Mouse (Mus musculus): Measurements from ENCODE around the gene Gramd4. TPM values are rescaled to one million over a fixed set of nuclear protein-coding genes. Genes with fewer than 3 reads are reported as not detected.
"Not testable (repeated sequence)": the region's sequence is repeated elsewhere in the genome, so short reads cannot be mapped to it uniquely, and the experiment has no call there.

Gene Gramd4
- total RNA-seq, 2 experiments from 2014 or later, result 35.3 to 40.2 TPM

DNA sequence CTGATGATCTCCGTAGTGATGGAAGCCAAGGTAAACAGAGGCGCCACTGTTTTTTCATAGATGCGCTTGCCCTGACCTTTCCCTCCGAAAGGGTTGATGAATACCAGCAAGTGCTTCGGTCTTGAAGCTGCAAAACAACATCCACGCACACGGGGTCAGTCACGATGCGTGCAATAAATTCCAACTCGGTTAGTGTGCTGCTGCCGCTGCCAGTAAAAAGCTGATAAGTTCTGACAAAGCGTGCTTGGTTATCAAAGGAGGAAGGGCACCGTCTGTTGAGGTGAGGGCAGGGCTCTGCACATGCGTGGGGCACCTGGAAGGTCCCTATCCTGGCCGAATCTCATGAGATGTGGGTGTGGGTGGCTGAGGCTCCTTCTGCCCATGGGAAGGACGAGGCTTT, 101.6 kb downstream of the Gramd4 start:
- DNase-seq (ENCODE audit: low spot score in 2 of 2), result no peak

DNA sequence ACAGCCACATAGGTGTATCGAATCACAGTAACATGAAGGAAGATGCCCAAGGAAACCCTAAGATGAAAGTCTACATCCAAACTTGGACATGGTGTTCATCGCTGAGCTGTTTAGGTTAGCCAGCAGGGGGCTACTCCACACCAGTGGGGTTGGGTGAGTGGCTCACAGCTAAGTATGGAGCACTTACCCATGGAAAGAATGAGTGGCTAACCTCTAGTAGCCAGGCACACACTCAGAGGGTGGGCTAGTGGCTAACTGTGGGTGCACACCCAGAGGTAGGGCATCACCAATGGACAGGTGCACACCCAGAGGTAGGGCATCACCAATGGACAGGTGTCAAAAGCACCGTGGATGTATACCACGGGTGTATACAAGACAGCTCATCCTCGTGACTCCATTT, 102.2 kb downstream of the Gramd4 start:
- DNase-seq (ENCODE audit: low spot score in 2 of 2), result no peak

DNA sequence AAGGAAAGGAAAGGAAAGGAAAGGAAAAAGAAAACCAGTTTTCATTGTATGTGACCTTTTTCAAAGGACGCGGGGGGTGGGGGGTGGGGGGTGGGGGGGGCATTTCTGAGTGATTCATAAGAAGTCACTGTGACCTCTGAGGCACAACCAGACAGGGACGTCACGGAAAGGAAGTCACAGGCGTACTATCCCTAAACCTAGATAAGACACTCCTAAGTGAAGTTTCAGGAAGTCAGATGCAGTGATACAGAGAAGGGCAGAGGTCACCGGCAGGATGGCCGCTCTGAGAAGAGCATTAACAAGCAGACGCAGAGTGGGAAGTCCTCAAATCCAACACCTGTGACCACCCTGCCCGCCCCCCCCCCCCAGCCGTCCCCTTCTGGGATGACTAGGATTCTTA, 103.4 kb downstream of the Gramd4 start:
- DNase-seq (ENCODE audit: low spot score in 2 of 2), result no peak

DNA sequence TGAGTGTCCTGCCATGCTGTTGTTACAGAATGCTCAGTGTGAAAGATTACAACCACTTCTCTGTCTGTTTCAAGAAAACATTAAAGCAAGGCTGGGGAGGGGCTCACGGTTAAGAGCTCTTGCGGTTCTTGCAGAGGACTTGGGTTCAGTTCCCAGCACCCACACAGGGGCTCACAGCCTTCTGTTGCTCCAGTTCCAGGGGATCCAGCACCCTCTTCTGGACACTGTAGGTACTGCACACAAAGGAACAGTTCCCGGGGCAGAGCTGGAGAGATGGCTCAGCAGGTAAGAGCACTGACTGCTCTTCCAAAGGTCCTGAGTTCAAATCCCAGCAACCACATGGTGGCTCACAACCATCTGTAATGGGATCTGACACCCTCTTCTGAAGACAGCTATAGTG, 104.3 kb downstream of the Gramd4 start:
- not testable (repeated sequence) for DNase-seq (ENCODE audit: low spot score in 2 of 2)

DNA sequence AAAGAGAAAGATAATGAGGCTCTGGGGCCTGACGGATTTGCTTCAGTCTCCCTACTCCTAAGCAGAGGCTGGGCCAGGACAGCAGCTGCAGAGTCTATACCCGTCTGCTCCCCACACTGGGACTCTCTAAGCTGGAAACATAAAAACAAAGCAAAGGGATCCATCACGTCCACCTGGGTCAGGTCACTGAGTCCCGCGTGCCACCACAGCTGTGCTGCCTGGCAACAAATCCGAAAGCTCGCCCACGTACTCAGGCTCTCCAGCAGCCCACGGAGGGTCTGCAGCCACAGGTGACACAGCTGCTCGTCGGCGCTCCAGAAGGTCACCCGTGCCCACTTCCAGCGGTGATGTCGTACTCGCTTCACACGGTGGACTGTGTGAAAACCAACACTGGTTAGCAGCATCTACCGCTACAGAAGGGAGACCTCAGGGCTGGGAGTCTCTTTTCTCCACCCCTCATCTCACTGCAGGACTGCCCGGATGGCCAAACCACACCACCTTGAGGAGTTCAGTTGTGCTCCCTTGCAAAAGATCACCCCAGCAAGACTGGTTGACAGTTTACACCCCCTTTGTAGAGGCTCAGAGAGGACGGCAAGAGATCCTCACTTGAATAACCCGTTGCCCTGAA, 107.3 kb downstream of the Gramd4 start:
- DNase-seq (ENCODE audit: low spot score in 2 of 2), result no peak

DNA sequence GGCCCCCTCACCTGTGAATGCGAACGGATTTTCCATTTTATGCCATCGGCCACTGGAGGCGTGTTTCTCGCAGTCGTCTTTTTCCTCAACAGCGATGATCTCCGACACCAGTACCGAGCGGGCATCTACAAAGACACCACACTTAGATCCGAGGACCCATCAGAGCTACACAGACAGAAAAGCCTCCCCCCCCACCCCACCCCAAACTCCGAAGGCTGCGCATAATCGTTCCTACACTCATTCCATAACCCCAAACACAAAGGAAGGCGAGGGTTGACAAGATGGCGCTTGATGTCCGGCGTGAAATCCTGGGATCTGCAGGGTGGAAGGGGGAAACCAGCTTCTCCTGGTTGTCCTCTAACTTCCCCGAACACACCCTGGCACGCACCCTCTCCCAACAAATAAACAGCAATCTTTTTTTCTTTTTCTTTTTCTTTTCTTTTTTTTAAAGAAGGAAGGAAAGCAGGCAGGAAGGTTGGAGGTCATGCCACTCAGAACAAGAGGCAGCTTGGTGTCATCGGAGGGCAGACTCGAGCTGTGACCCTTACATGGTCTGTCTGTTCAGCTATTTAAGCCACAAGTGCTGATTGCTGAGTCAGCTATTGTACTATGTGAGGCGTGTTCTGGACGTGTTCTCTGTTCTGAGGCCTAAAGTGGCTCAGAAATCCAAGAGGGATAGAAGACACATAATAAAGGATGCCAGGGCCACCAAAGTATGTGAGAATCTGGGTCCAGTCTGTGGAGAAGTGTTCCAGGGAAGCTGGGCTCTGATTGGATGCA, 108.5 kb downstream of the Gramd4 start:
- DNase-seq (ENCODE audit: low spot score in 2 of 2), result no peak

DNA sequence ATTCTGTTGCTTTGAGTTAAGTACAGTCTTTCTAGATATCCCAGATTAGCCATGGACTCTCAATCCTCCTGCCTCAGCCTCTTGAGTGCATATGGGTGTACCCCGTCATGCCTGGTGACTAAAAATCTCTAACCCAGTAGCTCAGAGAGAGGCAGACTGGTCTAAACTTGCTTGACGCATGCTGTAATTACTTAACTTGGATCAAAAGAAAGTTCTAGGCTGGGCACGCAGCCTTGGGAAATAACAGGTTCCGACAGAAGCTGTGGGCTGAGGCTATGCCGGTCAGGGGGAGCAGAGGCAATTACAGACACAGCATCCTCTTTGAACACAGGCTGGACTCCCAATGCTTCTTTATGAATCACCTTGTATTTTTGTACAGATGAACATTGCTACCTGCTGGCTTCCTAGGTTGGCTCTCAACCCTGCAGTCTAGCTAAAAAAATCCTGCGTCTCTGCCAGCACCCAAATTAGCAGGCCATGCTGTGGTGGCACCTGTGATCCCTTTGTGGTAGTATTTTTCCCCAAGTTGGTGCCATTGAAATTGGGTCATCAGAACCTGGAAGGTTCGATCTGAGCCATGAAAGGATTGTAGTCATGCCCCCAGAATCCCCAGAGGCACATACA, 109.6 kb downstream of the Gramd4 start:
- no peak for DNase-seq (ENCODE audit: low spot score in 2 of 2)

DNA sequence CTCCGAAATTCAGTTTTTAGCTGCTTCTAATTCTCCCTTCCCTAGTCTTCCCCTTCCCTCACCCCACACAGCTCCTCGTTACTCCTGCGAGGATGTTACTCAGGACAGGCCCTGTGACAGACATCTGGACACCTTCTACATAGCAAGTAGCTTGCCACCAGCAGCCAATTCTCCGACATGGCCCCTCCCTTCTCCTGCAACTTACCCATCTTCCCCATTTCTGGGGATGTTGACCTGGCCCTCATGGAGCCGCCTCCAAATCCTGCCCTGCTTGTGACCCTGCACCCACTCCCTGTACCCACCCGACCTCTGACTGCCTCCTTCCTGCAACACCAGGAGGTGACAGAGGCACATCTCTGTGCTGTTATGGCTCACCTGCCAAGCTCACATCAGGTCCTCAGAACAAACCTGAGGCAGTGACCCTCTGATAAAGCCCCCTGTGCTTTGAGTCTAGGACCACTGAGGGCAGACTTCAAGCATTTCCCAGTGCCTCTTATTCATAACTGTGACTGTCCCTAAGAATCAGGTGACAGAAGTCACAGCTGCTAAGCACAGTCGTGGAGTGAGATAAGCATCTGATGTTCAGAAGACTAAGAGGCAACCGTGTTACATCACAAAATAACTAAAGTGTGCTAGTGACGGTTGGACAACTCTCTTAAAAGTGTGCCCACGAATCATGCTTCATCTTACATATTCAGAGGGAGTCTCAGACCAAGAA, 110.5 kb downstream of the Gramd4 start:
- no peak for DNase-seq (ENCODE audit: low spot score in 2 of 2)

DNA sequence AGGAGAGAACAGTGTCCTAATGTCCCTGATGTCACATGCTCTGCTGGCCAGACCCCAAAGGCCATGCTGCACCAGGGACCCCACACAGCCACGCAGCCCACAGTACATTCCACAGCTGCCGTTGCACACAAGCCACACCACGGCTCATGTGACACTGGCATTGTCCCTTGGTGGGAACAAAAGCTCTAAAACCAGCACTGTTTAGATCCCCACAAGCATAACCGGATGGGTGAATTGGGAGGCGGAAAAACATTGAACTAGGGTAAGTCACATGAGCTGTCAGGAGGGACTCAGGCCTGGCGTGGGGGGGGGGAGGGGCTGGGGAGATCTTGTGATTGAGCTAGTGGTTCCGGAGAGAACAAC, 111.0 kb downstream of the Gramd4 start:
- DNase-seq (ENCODE audit: low spot score in 2 of 2), result no peak

DNA sequence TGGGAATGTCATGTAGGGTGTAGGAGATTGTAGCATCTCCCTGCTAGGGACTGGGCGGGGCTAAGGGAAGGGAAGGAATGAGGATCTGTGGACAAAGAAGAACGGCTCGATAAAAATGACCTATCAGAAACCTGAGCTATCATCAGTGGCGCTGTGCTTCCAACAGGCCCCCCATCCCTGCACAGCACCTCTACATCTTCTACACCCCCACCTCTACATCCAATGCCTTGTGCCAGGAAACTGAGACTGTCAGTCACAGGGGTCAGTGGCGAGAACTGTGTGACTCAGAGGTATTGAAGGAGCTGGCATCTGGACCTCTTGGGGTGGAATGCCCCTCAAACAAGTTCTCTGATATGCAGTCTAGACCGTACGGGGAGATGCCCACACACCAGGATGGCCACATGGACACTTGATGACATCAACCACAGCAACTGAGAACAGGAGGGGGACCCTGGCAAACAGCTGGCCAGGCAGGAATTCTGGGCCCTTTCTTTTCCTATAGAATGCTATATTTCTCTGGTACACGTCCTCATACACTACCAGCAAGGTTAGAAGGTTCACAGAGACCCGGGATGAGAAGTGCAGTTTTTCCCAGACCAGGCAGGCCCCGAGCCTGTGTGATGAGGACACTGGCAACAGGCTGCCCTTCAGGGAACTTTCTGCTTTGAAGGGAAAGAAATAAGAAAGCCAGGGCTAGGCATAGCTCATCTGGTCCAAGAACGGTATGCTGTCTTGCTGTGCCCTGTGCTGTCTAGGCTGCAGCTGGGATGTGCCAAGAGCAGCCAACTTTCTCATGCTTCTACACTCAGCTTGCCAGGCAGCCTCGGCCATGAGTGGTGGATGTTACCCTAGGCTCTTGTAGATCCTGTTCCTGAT, 111.7 kb downstream of the Gramd4 start:
- DNase-seq (ENCODE audit: low spot score in 2 of 2), result no peak

DNA sequence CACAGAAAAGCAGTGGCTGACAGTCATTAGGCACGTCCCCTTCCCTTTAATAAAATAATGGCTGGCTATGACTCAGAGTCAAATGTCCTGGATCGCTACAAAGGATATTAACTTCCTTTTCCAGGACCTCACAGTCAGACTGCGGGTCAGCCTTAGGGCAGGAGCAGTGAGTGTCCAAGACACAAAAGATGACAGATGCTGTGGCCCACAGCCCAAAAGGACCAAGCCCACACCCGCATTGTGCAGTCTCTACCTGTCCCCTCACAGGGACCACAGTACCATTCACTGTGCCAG, 112.3 kb downstream of the Gramd4 start:
- no peak for DNase-seq (ENCODE audit: low spot score in 2 of 2)

DNA sequence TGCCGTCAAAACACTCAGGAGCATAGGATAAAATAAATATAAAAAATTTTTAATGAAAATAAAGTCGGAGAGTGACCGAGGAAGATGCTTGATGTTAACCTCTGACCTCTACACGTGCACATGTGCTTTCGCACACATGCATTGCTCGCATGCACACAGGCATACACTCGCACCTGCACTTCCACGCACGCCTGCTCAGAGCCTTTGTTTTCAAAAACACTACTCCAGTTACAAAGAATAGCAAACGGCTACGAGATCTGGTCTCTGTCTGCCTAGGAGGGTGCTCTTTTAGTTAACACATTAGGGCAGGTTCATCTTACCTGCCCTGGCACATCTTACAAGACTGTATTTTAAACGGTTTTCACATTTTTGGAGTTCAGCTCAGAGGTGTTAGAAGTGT, 113.8 kb downstream of the Gramd4 start:
- no peak for DNase-seq (ENCODE audit: low spot score in 2 of 2)

DNA sequence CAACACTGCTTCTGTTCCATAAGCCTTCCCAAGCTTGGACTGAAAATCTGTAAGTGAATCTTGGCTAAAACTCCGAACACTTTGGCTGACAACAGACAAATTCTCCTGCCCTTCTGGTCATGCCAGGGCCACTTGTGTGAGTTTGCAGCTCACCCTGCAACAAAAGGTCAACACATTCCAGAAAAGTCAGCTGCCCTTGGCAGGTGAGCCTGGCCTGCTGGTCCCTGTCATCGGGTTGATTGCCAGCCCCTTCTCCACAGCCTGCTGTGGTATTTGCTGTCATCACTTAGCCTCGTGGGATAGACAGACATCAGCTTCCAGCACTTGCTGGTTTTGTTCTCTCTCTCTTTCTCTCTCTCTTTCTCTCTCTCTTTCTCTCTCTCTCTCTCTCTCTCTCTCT, 114.6 kb downstream of the Gramd4 start:
- no peak for DNase-seq (ENCODE audit: low spot score in 2 of 2)

DNA sequence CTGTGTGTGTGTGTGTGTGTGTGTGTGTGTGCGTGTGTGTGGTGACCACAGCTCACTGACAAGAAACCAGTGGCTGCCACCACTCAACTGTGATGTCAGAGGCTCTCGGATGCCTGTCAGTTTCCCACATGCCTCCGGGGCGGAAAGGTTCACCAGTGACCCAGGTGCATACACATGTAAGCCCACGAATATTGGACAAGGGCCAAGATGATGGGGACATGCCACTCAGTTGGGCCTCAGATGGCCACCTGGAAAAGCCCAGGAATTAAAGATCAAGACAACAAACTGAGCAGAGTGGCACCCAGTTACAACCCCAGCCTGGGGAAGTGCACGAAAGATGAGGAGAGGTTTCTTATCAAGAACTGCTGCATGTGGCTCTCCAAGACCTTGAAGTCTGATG, 115.0 kb downstream of the Gramd4 start:
- DNase-seq (ENCODE audit: low spot score in 2 of 2), result no peak

DNA sequence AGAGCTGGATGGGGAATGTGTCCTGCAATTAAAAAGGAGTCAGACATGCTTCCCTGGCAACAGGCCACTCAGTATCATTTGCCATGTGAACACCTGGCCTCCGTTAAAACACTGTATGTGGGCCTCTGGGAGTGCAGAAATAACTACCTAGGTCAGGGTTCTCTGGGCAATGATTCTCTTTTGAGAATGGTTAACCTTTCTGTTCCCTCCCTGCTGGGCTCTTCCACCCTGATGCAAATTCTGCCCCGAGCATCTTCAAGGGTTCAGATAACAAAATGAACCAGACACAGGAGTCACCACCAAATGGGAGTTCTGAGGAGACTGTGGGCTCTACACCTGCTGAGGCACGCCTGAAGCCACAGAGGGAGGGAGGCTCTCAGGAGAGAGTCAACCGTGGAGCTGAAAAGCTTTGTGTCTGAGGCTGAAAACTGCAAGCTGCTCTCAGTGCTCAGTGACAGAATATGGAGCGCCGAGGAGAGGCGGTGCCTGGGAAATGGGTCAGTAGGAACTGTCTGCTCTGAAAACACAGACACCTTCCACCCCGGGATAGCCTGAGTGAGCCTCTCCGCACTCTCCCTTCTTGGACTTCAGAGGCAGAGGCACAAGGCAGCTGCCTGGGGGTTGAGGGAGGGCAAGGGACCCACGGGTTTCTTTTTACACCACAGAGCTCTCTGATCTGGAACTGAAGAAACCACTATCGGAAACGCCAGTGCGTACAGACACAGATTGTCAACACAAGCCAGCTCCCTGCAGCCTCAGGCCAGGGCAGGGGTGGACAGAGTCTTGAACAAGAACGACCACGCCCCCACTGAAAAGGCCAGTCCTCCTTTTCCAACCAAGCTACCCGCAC, 115.9 kb downstream of the Gramd4 start:
- no peak for DNase-seq (ENCODE audit: low spot score in 2 of 2)

DNA sequence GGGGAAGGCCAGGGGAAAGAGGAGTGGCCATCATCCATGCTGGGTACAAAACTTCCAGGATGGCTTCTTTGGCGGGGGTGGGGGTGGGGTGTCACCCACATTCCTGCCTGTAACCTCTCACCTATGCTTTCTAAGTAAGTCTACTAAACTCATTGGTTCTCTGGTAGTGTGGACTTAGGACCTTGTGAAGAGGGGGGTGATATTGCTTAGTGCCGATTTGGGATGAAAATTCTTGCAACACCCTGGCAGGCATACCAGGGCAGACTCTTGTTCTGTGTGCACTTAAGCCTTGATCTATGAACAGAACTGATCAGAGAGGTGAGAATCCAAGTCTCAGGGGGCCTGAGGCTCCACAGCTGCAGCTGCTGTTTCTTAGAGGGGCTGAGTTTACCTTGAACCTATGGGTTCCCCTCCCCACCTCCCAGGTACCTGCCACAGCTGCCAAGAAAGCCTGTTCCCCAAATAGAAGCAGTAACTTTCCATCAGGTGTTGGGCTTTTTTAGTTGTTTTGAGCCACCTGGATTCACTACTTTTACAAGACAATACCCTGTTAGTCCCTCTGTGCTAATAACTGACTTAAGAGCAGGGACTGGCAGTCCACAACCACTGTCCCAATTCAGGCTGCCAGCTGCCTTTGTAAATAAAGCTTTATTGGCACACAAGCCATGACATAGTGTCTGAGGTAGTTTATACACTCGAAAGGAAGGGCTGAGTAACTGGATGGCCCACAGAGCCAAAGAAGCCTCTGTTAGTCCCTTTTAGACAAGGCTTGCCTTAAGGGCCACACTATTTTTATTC, 118.0 kb downstream of the Gramd4 start:
- DNase-seq (ENCODE audit: low spot score in 2 of 2), result no peak

DNA sequence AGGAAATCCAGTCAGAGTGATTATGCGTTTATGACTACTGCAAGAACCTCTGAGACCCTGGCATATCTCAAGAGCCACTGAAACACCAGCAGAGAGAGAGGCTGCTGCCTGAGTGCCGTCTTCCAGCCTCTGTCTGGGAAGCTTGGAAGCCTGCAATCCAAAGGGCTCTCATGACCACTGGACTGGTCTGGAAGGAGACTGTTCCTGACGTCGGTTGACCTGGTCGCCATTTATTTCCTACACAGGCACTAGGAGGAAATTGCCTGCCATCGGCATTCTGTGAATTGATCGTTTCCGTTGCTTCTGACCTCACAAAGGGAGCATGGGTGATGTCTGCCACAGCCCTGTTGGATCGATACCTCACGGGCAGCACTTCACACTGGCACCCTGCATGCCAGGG, 118.7 kb downstream of the Gramd4 start:
- no peak for DNase-seq (ENCODE audit: low spot score in 2 of 2)

DNA sequence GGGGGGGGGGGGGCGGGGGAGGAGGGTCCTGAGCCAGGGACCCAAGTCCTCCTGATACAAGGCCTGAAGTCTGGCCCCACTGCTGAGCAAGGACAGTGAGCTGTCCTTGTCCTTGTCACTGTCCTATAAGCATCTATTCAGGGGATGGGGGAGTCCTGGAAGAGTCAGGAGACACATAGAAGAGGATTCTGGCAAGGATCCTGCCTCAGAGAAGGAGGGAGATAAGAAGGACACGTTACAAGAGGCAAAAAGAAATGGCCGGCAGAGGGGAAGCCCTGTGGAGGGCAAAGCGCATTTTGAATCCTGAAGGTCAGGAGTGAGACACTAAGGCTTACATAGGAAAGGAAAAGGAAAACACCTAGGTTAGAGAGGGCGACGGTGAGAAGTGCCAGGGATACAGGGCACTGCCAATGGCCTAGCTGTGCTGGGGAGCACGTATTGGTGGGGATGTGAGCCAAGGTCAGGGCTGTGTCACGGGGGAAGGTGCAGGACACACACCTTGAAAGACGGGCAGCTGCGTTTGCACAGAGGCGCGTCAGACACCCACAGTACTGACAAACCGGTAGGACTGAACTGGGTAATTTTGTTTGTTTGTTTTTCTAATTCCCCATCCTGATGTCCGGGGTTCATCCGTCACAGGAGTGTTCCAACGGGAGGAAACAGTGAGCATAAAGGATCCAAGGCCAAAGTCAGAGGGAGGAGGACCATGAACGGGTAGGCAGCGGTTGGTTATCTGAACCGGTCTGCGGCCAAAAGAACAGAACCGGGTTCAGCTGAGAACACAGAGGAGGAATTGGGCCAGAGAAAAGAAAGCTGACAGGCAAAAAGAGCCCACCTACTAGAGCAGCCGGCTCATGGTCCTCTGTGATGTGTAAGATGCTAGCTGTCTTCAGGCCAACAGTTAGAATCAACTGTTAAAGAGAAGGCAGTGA, 119.5 kb downstream of the Gramd4 start:
- DNase-seq (ENCODE audit: low spot score in 2 of 2), result no peak
